11 mouse cellular contexts compared by ENCODE assay signal in genomic region chr14:62639111-62639510, GRCm38 (mm10). TPM values are rescaled to one million over a fixed set of nuclear protein-coding genes. Genes with fewer than 3 reads are reported as not detected.
DNase-seq lines count a peak whose midpoint lies in the region; ATAC-seq and TF ChIP-seq lines count a peak whose summit lies in the region.
"Had no signal": no experiment of that assay in that cellular context is flagged by ENCODE, and none has a peak within 500 bp of the region (broad histone marks: within the 10 kb centered on the region; RNA-seq: fewer than 3 reads in every experiment).

No protein-coding gene starts in this region.

- H3K9ac ChIP-seq in hindbrain, postnatal 0 days (replicated peaks; ENCODE audit: low read length) = no peak overlapping the region
- H3K9ac ChIP-seq in hindbrain, embryonic 11.5 days (ENCODE audit: low read depth, low read length) = no peak overlapping the region
- no peak overlapping the region for H3K9ac ChIP-seq in neural tube, embryonic 15.5 days (replicated peaks)
- H3K9ac ChIP-seq: embryonic facial prominence, embryonic 12.5 days; liver, embryonic 15.5 days had no signal

- ATAC-seq in hindbrain, postnatal 0 days = no peak
- ATAC-seq in hindbrain, embryonic 11.5 days (ENCODE audit: low FRiP score) = no peak
- no peak for ATAC-seq in neural tube, embryonic 15.5 days (ENCODE audit: low FRiP score)

- no peak overlapping the region for H3K4me3 ChIP-seq in hindbrain, postnatal 0 days (ENCODE audit: low read length)
- no peak overlapping the region for H3K4me3 ChIP-seq in hindbrain, embryonic 11.5 days (ENCODE audit: low read depth, low read length)
- no peak overlapping the region for H3K4me3 ChIP-seq in neural tube, embryonic 15.5 days (replicated peaks)
- H3K4me3 ChIP-seq: embryonic facial prominence, embryonic 12.5 days; liver, embryonic 15.5 days had no signal

- H3K4me2 ChIP-seq in hindbrain, postnatal 0 days (ENCODE audit: low read depth, low read length) = no peak overlapping the region
- H3K4me2 ChIP-seq in hindbrain, embryonic 11.5 days (replicated peaks; ENCODE audit: low read depth, low read length) = no peak overlapping the region
- H3K4me2 ChIP-seq in neural tube, embryonic 15.5 days = no peak overlapping the region
- H3K4me2 ChIP-seq: embryonic facial prominence, embryonic 12.5 days; liver, embryonic 15.5 days had no signal

- 63% methylated on average over 6 of the region's 6 CpGs for WGBS in hindbrain, postnatal 0 days
- WGBS in hindbrain, embryonic 11.5 days = 75% methylated on average over 6 of the region's 6 CpGs
- WGBS in neural tube, embryonic 15.5 days = 68% methylated on average over 6 of the region's 6 CpGs

- TF ChIP-seq CTCF in hindbrain, postnatal 0 days (IDR thresholded peaks at IDR 0.05; ENCODE audit: low read depth) = peak; percentile 54

- H3K27me3 ChIP-seq in hindbrain, postnatal 0 days (ENCODE audit: insufficient read depth, low read length) = no peaks in the 10 kb centered on the region
- no peaks in the 10 kb centered on the region; the same call in 1 of the 2 replicates for H3K27me3 ChIP-seq in hindbrain, embryonic 11.5 days (ENCODE audit: control insufficient read depth, insufficient read depth, low read length)
- no peaks in the 10 kb centered on the region for H3K27me3 ChIP-seq in neural tube, embryonic 15.5 days (replicated peaks)
- H3K27me3 ChIP-seq: embryonic facial prominence, embryonic 12.5 days; liver, embryonic 15.5 days had no signal

- H3K4me1 ChIP-seq in hindbrain, postnatal 0 days (ENCODE audit: insufficient read depth, low read length) = no peaks in the 10 kb centered on the region; the same call in 1 of the 2 replicates
- no peaks in the 10 kb centered on the region for H3K4me1 ChIP-seq in hindbrain, embryonic 11.5 days (replicated peaks; ENCODE audit: control insufficient read depth, insufficient read depth, low read length)
- peaks cover 19% of the 10 kb centered on the region for H3K4me1 ChIP-seq in neural tube, embryonic 15.5 days
- H3K4me1 ChIP-seq: liver, embryonic 15.5 days had no signal

- no peak overlapping the region for H3K27ac ChIP-seq in hindbrain, postnatal 0 days
- H3K27ac ChIP-seq in hindbrain, embryonic 11.5 days (ENCODE audit: low read depth, low read length) = no peak overlapping the region
- peak overlapping the region; percentile 52 for H3K27ac ChIP-seq in neural tube, embryonic 15.5 days (replicated peaks)
- H3K27ac ChIP-seq: embryonic facial prominence, embryonic 12.5 days; liver, embryonic 15.5 days had no signal

- H3K36me3 ChIP-seq in hindbrain, postnatal 0 days (ENCODE audit: insufficient read depth, low read length) = no peaks in the 10 kb centered on the region
- no peaks in the 10 kb centered on the region for H3K36me3 ChIP-seq in hindbrain, embryonic 11.5 days (ENCODE audit: control insufficient read depth, insufficient read depth, low read length)
- H3K36me3 ChIP-seq in neural tube, embryonic 15.5 days = no peaks in the 10 kb centered on the region
- H3K36me3 ChIP-seq: embryonic facial prominence, embryonic 12.5 days; liver, embryonic 15.5 days had no signal

- no peaks in the 10 kb centered on the region for H3K9me3 ChIP-seq in hindbrain, postnatal 0 days (ENCODE audit: low read length)
- no peaks in the 10 kb centered on the region for H3K9me3 ChIP-seq in hindbrain, embryonic 11.5 days (ENCODE audit: control insufficient read depth, low read length)
- H3K9me3 ChIP-seq in neural tube, embryonic 15.5 days (replicated peaks) = no peaks in the 10 kb centered on the region
- H3K9me3 ChIP-seq: embryonic facial prominence, embryonic 12.5 days; liver, embryonic 15.5 days had no signal

- DNase-seq in hindbrain, postnatal 0 days (ENCODE audit: low spot score) = peak; percentile 22
- no peak for DNase-seq in hindbrain, embryonic 11.5 days (ENCODE audit: low spot score)
- DNase-seq in right cerebral cortex, postnatal 25 days = peak; percentile 7
- no peak for DNase-seq in right cerebral cortex, postnatal 14 days
- peak; percentile 15 to 44 for DNase-seq in heart, adult 9 months (ENCODE audit: low spot score in 2 of 2)
- no peak for DNase-seq in T-cell, adult 2 months (ENCODE audit: low spot score)
- no peak for DNase-seq in frontal cortex, postnatal 25 days (ENCODE audit: low spot score in 2 of 2)

RNA-seq across cellular contexts. Expression of gene Serpine3, which starts 24.4 kb away (rescaled TPM):
- not detected in 2 replicates for total RNA-seq in hindbrain, postnatal 0 days (2014; rRNA removed)
- polyA plus RNA-seq in hindbrain, postnatal 0 days (2015; fragmentation: Nextera tagmentation; extraction: Ambion mirVana) = not detected in 2 replicates
- polyA plus RNA-seq in hindbrain, embryonic 11.5 days (2014; fragmentation: Nextera tagmentation; extraction: Ambion mirVana) = not detected in 2 replicates
- not detected in 2 replicates for polyA plus RNA-seq in neural tube, embryonic 15.5 days (2015; fragmentation: Nextera tagmentation; extraction: Ambion mirVana)
- total RNA-seq: hematopoietic stem cell, adult 5-6 weeks had no signal
- polyA plus RNA-seq: embryonic facial prominence, embryonic 12.5 days; liver, embryonic 15.5 days had no signal

Comparison
In these comparisons a context has a peak if more than half of its experiments do, and no peak if none do; other contexts are left out.
1. DNase-seq: peak in hindbrain, postnatal 0 days (single experiment), right cerebral cortex, postnatal 25 days (single experiment) and heart, adult 9 months (2 of 2); none in hindbrain, embryonic 11.5 days (single experiment), right cerebral cortex, postnatal 14 days (single experiment), T-cell, adult 2 months (single experiment) and frontal cortex, postnatal 25 days (0 of 2).